Mouse (Mus musculus): ENCODE results near the gene Tgfa. TPM values are rescaled to one million over a fixed set of nuclear protein-coding genes. Genes with fewer than 3 reads are reported as not detected.

Gene Tgfa
- total RNA-seq, 4 experiments from 2014 or later = 24.5 to 29.9 (median 26.2) TPM

DNA sequence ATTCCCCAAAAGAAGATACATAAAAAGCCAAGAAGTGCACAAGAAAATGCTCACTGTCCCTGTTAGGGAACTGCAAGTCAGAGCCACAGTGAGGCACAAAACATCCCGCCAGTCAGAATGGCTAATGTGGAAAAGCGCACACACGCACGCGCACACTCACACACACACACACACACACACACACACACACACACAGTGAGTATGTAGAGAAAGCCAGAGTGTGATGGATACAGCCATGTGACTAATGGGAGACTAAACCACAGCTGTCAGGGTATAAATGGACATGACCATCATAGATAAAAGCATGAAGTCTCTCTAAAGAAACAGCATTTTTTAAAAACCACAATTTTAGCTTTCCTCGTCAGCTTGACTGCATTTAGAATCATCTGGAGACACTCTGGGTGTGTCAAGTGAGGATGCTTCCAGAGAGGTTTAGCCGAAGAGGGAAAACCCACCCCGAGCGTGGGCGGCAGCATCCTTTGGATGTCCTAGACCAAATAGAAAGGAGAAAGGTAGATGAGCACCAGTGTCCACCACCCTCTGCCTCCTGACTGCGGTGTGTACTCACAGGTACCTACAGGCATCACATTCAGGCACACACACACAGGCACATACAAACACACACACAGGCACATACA lies 86.7 kb downstream of the Tgfa start:
- DNase-seq (ENCODE audit: low spot score in 2 of 2) = no peak

DNA sequence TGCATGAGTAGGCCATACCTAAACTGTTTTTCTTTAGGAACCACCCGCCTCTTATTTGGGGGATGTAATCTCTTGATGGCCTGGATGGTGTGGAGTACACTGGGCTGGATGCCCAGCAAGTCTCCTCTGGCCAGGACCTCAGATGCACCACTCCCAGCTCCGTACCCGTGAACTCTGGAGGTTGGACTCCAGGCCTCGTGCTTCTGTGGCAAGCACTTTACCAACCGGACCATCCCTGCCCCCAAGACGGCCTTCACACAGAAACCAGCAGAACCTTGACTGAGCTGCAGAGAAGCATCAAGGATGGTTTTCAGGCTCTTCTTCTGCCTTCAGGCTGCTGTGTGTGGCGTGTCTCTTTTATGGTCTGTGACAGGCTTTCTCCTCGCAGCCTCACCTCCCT lies 98.3 kb downstream of the Tgfa start:
- no peak for DNase-seq (ENCODE audit: low spot score in 2 of 2)

DNA sequence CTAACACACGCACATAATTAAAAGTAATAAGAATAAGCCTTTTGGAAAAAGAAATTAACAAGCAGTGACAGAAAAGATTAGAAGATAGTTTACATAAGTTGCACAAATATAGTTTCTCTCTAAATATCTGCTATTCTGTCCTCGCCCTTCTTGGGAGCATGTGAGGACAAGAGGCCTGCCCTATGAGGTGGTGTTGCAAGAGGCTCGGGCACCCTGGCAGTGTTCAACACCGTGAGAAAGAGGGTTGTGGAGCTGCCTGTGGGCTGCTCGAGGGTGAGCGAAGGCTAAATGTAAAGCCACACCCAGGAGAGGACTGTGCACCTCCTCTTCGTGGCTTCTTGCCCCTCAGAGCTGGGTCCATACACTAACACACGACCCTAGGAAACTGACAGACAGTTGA lies 100.4 kb downstream of the Tgfa start:
- DNase-seq (ENCODE audit: low spot score in 2 of 2) = no peak

DNA sequence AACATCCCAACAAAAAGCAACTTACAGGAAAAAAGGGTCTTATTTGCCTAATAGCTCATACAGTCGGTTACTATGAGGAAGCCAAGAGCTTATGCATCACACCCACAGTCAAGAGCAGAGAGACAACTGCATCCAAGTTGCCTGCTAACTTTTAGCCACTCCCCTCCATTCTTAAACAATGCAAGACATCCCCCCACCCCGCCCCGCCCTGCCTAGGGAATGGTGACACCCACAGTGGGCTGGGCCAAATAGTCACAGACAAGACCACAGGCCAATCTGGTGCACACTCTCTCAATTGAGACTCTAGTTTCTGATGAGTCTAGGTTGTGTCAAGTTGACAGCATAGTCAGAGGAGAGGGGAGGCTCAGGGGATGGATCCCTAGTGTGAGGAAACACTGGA lies 101.1 kb downstream of the Tgfa start:
- DNase-seq (ENCODE audit: low spot score in 2 of 2) = no peak

DNA sequence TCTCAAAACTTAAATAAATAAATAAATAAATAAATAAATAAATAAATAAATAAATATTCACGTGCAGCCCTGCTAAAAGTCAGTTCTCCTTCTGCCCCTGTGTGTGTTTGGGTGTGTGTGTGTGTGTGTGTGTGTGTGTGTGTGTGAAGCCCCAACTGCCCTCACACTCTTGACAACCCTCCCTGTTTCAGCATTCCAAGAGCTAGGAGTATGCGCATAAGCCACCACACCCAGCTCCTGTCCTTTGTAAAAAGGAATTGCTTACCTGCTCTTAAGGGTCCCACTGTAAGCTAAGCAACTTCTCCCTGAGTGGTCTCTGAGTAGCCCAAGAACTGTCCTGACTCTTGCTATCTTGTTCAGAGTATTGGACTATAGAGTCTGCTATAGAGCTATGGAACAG lies 101.9 kb downstream of the Tgfa start:
- no peak for DNase-seq (ENCODE audit: low spot score in 2 of 2)

DNA sequence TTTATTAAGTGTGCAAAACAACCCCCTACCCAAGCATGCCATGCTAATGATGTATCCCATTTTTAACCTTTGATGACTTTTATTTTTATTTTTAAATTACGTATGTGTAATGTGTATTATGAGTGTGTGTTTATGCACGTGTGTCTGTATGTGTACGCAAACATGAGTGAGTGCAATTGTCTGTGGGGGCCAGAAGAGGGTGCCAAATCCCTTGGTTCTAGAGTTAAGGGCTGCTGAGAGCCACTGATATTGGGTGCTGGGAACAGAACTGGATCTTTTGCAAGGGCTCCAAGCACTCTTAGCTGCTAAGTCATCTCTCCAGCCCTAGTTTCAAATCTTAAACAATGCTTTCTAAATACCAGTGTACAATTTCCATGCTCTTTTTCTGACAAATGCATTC lies 103.9 kb downstream of the Tgfa start:
- no peak for DNase-seq (ENCODE audit: low spot score in 2 of 2)

DNA sequence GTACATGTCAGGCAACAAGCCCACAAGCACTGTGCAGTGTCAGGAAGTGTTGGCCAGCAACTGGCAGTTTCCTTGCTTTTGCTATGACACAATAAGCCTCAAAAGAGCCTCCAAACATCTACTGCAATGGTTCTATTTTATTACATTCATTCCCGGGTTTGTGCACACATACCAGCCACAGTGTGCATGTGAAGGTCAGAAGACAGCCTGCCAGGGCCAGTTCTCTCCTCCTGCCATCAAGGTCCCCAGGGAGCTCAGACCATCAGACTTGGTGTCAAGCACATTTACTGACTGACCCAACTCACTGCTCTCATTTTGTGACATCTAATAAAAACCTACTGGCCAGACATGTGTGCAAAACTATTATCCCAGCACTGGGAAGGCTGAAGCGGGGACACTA lies 104.4 kb downstream of the Tgfa start:
- no peak for DNase-seq (ENCODE audit: low spot score in 2 of 2)

DNA sequence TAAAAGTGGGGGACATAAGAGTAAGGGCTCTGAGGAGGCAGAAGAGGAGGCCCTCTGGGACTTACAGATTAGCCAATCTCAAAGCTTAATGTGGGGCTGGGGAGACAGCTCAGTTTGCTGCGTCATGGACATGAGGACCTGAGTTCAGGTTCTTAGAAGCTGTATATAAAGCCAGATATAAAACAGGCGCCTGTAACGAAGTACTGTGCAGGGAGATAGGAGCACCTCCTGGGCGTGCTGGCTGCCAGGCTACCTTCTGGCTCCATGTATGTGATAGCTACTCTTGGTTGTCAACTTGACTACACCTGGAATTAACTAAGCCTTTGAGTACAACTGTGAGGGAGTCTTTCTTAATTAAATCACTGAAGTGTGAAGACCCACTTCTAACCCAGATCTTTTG lies 110.7 kb downstream of the Tgfa start:
- no peak for DNase-seq (ENCODE audit: low spot score in 2 of 2)

DNA sequence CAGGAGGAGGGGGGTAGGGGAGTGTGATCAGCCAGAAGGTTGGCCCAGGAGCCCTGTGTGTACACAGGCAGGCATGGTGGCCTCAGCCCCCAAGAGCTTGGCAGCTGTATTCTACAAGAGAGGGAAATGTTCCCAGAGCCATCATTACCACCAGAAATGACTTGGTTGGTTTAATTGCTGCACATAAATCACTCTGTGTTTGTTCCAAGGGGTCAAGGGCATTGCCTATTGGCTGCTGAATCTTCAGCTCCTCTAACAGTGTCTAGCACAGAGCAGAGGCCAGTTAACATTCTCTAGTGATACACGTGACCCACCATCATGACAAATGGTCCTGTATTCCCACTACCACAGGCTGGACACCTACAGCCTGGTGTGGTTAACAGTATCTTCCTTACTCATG lies 119.0 kb downstream of the Tgfa start:
- no peak for DNase-seq (ENCODE audit: low spot score in 2 of 2)

DNA sequence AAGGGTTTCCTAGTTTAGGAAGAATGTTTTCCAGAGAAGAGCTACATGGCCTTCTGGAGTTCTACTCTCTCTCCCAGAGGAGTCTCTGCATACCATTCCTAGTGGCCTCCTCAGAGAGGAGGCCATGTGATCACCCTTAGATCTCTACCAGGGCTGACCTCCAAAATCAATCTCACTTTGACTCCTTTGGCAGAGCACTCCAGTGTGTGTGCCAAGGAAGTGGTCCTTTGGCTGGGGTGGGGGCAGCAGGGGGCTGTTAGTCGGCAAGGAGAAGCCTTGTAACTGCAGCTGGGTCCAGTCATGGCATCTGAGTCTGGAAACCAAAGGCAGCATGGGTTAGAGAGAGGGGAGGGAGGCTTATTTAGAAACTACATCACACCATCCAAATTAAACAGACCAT lies 122.0 kb downstream of the Tgfa start:
- DNase-seq (ENCODE audit: low spot score in 2 of 2) = no peak

DNA sequence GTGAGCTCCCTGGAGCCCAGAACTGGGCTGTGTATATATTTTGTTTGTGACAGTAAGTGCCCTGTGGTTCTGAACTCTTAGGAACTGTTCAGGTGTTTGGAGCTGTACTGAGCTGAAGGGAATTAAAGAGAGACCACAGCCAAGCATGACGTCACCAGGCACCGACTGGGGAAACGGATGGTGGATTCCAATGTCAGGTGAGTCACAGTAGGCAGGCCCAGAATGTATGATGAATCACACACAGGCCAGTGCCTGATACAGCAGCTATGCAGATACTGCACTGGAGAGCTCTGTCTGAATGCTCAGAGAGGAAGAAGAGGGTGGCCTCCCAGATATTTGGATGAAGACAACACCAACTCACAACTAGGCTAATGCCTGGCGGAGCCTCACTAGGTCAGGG lies 123.8 kb downstream of the Tgfa start:
- DNase-seq (ENCODE audit: low spot score in 2 of 2) = peak; percentile 22 to 32

DNA sequence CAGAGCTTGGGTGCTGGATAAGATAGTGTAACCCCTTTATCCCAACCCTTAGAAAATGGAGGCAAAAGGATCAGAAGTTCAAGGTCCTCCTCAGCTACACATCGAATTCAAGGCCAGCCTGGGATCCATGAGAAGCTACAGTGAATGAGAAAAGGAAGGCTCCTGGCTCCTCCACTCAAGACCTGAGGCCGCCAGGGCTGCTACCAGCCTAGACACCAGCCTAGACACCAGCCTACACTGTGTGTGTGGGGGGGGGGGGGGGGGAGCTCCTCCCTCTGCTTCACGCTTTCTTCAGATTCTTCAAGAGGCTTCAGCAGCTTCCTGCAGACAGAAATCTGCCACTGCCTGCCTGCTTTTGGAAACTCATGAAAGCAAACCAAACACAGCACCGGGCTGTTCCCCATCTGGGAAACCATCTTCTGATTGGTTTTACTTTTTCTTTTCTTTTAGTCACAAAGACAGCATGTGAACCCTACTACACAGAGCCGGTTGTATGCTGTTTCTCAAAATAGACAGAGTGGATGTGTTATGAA lies 127.1 kb downstream of the Tgfa start:
- DNase-seq (ENCODE audit: low spot score in 2 of 2) = peak in 1 of 2 experiments; percentile 20

DNA sequence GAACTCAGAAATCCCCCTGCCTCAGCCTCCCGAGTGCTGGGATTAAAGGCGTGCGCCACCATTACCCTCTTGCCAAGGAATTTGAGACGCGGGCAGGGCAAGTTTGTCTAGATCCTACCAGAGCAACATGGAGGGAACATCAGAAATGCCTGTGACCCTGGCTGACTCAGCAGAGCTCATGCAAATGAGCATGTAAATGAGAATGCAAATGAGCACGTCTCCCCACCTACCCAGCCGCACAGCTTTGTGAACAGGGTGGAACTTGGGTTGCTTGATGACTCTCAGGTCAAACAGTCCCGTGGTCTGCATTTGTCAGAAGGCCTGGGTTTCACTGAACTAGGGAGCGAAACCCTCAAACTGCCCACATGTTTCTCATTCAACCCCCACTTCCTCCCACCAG lies 128.0 kb downstream of the Tgfa start:
- DNase-seq (ENCODE audit: low spot score in 2 of 2) = no peak

DNA sequence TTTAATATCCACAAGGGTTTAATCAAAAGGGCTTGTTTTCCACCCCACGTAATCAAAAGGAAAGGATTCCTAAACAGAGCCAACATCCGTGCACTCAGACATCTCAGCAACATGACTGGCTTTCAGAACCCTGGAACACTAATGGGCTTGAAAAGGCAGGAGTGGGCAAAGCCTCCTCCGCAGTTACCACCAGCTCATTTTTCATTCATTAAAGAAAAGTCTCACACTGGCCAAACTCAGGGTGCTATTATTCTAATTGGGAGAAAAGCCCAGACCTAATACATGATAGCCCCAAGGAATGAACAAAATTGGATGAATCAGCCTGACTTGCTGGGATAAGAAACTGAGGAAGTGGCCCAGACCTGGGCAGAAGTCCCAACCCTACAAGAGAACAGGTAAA lies 129.4 kb downstream of the Tgfa start:
- DNase-seq (ENCODE audit: low spot score in 2 of 2) = no peak

Other genes starting within 250 kb of the Tgfa start
- gene Dusp11, start 233.6 kb upstream of the Tgfa start, total RNA-seq (2022) = 100 to 1,000 TPM in 1 of 4 experiments, 10 to 100 TPM in 3; 67.2 to 128 (median 86.1) TPM
- gene Figla, start 179.1 kb upstream of the Tgfa start, total RNA-seq (2022) = not detected
- 100 to 1,000 TPM; 231 to 268 (median 258) TPM for gene Add2, start 166.5 kb upstream of the Tgfa start, total RNA-seq (2022)
- gene Fam136a, start 170.4 kb downstream of the Tgfa start, total RNA-seq (2022) = 10 to 100 TPM; 24.4 to 27.8 (median 27.3) TPM
- gene Snrpg, start 176.1 kb downstream of the Tgfa start, total RNA-seq (2022) = 10 to 100 TPM; 44.1 to 77.4 (median 71.6) TPM
- gene Pcyox1, start 201.9 kb downstream of the Tgfa start, total RNA-seq (2022) = 100 to 1,000 TPM; 115 to 135 (median 124) TPM
- gene Tia1, start 209.0 kb downstream of the Tgfa start, total RNA-seq (2022) = 100 to 1,000 TPM; 105 to 159 (median 144) TPM
- 1 to 10 TPM in 2 of 4 experiments, not detected in 2; 1.1 to 1.9 TPM for gene Gm44790, start 231.4 kb downstream of the Tgfa start, total RNA-seq (2022)
- 10 to 100 TPM; 18.4 to 24.0 (median 19.7) TPM for gene C87436, start 243.2 kb downstream of the Tgfa start, total RNA-seq (2022)